In genomic region chr9:67802241-67802640, GRCm38 (mm10) we compare ENCODE assay signal across 8 mouse cellular contexts. TPM values are rescaled to one million over a fixed set of nuclear protein-coding genes. Genes with fewer than 3 reads are reported as not detected.
DNase-seq lines count a peak whose midpoint lies in the region; ATAC-seq and TF ChIP-seq lines count a peak whose summit lies in the region.

No protein-coding gene starts in this region.

- no peaks in the 10 kb centered on the region for H3K27me3 ChIP-seq in intestine, embryonic 14.5 days (replicated peaks; ENCODE audit: control insufficient read depth, insufficient read depth, low read length)
- H3K27me3 ChIP-seq in intestine, embryonic 16.5 days (replicated peaks; ENCODE audit: control insufficient read depth, insufficient read depth, low read length): no peaks in the 10 kb centered on the region
- H3K27me3 ChIP-seq in E14TG2a.4 (ENCODE audit: insufficient read depth, low read length): peaks cover 19% of the 10 kb centered on the region

- TF ChIP-seq CTCF in E14TG2a.4 (conservative IDR thresholded peaks at IDR 0.05; ENCODE audit: low read length): peak; percentile 58

- H3K9me3 ChIP-seq in intestine, embryonic 14.5 days (ENCODE audit: control insufficient read depth, low read length): no peaks in the 10 kb centered on the region
- H3K9me3 ChIP-seq in intestine, embryonic 16.5 days (ENCODE audit: control insufficient read depth, low read length): no peaks in the 10 kb centered on the region
- H3K9me3 ChIP-seq in E14TG2a.4 (ENCODE audit: low read length): no peaks in the 10 kb centered on the region

- ATAC-seq in intestine, embryonic 14.5 days (replicated peaks; ENCODE audit: low FRiP score, low TSS enrichment, low read depth): no peak
- ATAC-seq in intestine, embryonic 16.5 days: no peak
- no peak; the same call in 1 of the 2 replicates for ATAC-seq in erythroblast, adult 5-6 weeks (replicated peaks; ENCODE audit: low FRiP score, poor library complexity, severe bottlenecking)

- no peak overlapping the region for H3K4me2 ChIP-seq in intestine, embryonic 14.5 days (ENCODE audit: low read length)
- H3K4me2 ChIP-seq in intestine, embryonic 16.5 days (ENCODE audit: low read depth, low read length): no peak overlapping the region

- no peak overlapping the region for H3K27ac ChIP-seq in intestine, embryonic 14.5 days (ENCODE audit: low read depth)
- no peak overlapping the region for H3K27ac ChIP-seq in intestine, embryonic 16.5 days (ENCODE audit: low read length)

- no peak overlapping the region for H3K4me3 ChIP-seq in intestine, embryonic 14.5 days (ENCODE audit: low read depth, low read length)
- H3K4me3 ChIP-seq in intestine, embryonic 16.5 days (ENCODE audit: low read length): no peak overlapping the region
- H3K4me3 ChIP-seq in E14TG2a.4 (replicated peaks; ENCODE audit: low read length): no peak overlapping the region

- H3K4me1 ChIP-seq in intestine, embryonic 14.5 days (replicated peaks; ENCODE audit: control insufficient read depth, insufficient read depth, low read length): no peaks in the 10 kb centered on the region
- H3K4me1 ChIP-seq in intestine, embryonic 16.5 days (ENCODE audit: control insufficient read depth, insufficient read depth, low read length): 0 out of 2 replicates have a peak, but pooled peaks cover 3% of the 10 kb centered on the region
- no peaks in the 10 kb centered on the region for H3K4me1 ChIP-seq in E14TG2a.4 (replicated peaks; ENCODE audit: low read depth, low read length)

- peak; percentile 62 for DNase-seq in intestine, embryonic 14.5 days (ENCODE audit: low spot score)
- DNase-seq in adrenal gland, adult 18-20 months (ENCODE audit: low spot score in 2 of 2): peak; percentile 69 to 75
- peak; percentile 78 for DNase-seq in embryo, embryonic 10.5 days (ENCODE audit: low spot score)
- DNase-seq in layer of hippocampus, adult 9-11 months: peak; percentile 35
- DNase-seq in retina, postnatal 1 day: peak; percentile 75

- WGBS in intestine, embryonic 14.5 days: 41% methylated on average over 6 of the region's 6 CpGs
- WGBS in intestine, embryonic 16.5 days: 34% methylated on average over 6 of the region's 6 CpGs

- no peak overlapping the region for H3K9ac ChIP-seq in intestine, embryonic 14.5 days (ENCODE audit: low read length)
- H3K9ac ChIP-seq in intestine, embryonic 16.5 days (ENCODE audit: low read depth, low read length): no peak overlapping the region

- no peaks in the 10 kb centered on the region for H3K36me3 ChIP-seq in intestine, embryonic 14.5 days (ENCODE audit: control insufficient read depth, insufficient read depth, low read length)
- H3K36me3 ChIP-seq in intestine, embryonic 16.5 days (ENCODE audit: control insufficient read depth, insufficient read depth, low read length): no peaks in the 10 kb centered on the region
- H3K36me3 ChIP-seq in E14TG2a.4 (ENCODE audit: insufficient read depth, low read length): no peaks in the 10 kb centered on the region

RNA-seq across cellular contexts. Expression of gene C2cd4a, which starts 29.9 kb away (rescaled TPM):
- polyA plus RNA-seq in intestine, embryonic 14.5 days (2014; fragmentation: Nextera tagmentation; extraction: Ambion mirVana): 1.6 and 2.0 TPM in 2 replicates
- polyA plus RNA-seq in intestine, embryonic 16.5 days (2015; fragmentation: Nextera tagmentation; extraction: Ambion mirVana): 0.24 and 0.54 TPM in 2 replicates
- not detected for total RNA-seq in adrenal gland, adult 18-20 months (2021)
- total RNA-seq in erythroblast, adult 5-6 weeks (2015; ENCODE audit: low replicate concordance): not detected in 2 replicates
- total RNA-seq in erythroblast, adult 5-6 weeks (2017; ENCODE audit: low replicate concordance): not detected in 2 replicates

RNA-seq across cellular contexts. Expression of gene Vps13c, which starts 38.0 kb away (rescaled TPM):
- polyA plus RNA-seq in intestine, embryonic 14.5 days (2014; fragmentation: Nextera tagmentation; extraction: Ambion mirVana): 7.2 and 7.9 TPM in 2 replicates
- 4.2 and 4.5 TPM in 2 replicates for polyA plus RNA-seq in intestine, embryonic 16.5 days (2015; fragmentation: Nextera tagmentation; extraction: Ambion mirVana)
- 10 to 100 TPM; 39.8 to 46.3 TPM for total RNA-seq in adrenal gland, adult 18-20 months (2021)
- total RNA-seq in erythroblast, adult 5-6 weeks (2015; ENCODE audit: low replicate concordance): 6.7 and 12.3 TPM in 2 replicates
- 6.5 and 8.4 TPM in 2 replicates for total RNA-seq in erythroblast, adult 5-6 weeks (2017; ENCODE audit: low replicate concordance)

RNA-seq across cellular contexts. Expression of gene C2cd4b, which starts 43.0 kb away (rescaled TPM):
- 0.35 and 0.85 TPM in 2 replicates for polyA plus RNA-seq in intestine, embryonic 14.5 days (2014; fragmentation: Nextera tagmentation; extraction: Ambion mirVana)
- 0.11 TPM in 1 of 2 replicates, not detected in the other for polyA plus RNA-seq in intestine, embryonic 16.5 days (2015; fragmentation: Nextera tagmentation; extraction: Ambion mirVana)
- total RNA-seq in adrenal gland, adult 18-20 months (2021): 1 to 10 TPM; 1.5 to 1.7 TPM
- not detected in 2 replicates for total RNA-seq in erythroblast, adult 5-6 weeks (2015; ENCODE audit: low replicate concordance)
- total RNA-seq in erythroblast, adult 5-6 weeks (2017; ENCODE audit: low replicate concordance): not detected in 2 replicates
